Mouse (Mus musculus) CD4-positive, CD25-positive, alpha-beta regulatory T cell, adult 9 weeks (primary cell): ENCODE data around the gene Runx2. TPM values are rescaled to one million over a fixed set of nuclear protein-coding genes. Genes with fewer than 3 reads are reported as not detected.

Experiments used
- polyA plus RNA-seq: library from polyadenylated mRNA; unstranded; fragments of 100-300 nt; shearing (Covaris generic); gene quantifications from one replicate; pipeline ENCODE4 v1.2.1, GENCODE M21; 2017

Gene Runx2
- 1.4 TPM for polyA plus RNA-seq

GRCm38 (mm10) chr17:44814508-44815175, at the start of gene Runx2:
Gene Runx2 (minus strand): TSS chr17:44814797.

GRCm38 (mm10) chr17:44776738-44777270, 37.8 kb downstream of the Runx2 start, which contains the start of gene Supt3:
Gene Supt3 (plus strand): TSS chr17:44777152.

Other genes starting within 250 kb of the Runx2 start
- 35.2 TPM for gene Supt3, start 37.6 kb downstream of the Runx2 start, polyA plus RNA-seq